Comparison of ENCODE assay signal across 8 mouse cellular contexts in genomic region chr2:129100784-129101310, GRCm38 (mm10). TPM values are rescaled to one million over a fixed set of nuclear protein-coding genes. Genes with fewer than 3 reads are reported as not detected.
DNase-seq lines count a peak whose midpoint lies in the region; ATAC-seq lines count a peak whose summit lies in the region.

Gene Polr1b, plus strand, starts transcription at chr2:129100995.

- no peaks in the 10 kb centered on the region for H3K9me3 ChIP-seq in forebrain, embryonic 14.5 days (replicated peaks; ENCODE audit: control insufficient read depth, low read length)
- H3K9me3 ChIP-seq in neural tube, embryonic 15.5 days (replicated peaks): no peaks in the 10 kb centered on the region

- peak within 1 kb of the TSS; percentile 76 for H3K4me2 ChIP-seq in forebrain, embryonic 14.5 days (ENCODE audit: low read length)
- H3K4me2 ChIP-seq in neural tube, embryonic 15.5 days: peak within 1 kb of the TSS; percentile 84

- peaks cover 29% of the 10 kb centered on the region for H3K36me3 ChIP-seq in forebrain, embryonic 14.5 days (ENCODE audit: control insufficient read depth, insufficient read depth, low read length)
- peaks cover 31% of the 10 kb centered on the region for H3K36me3 ChIP-seq in neural tube, embryonic 15.5 days

- intact Hi-C loops in heart, postnatal 14 days (cut with DNase I): loop anchor here (1.0 kb wide), 1 partner anchor 28 kb away; the partner anchor contains the start of gene Chchd5

- H3K27ac ChIP-seq in forebrain, embryonic 14.5 days (ENCODE audit: low read depth, low read length): no peak within 1 kb of the TSS
- H3K27ac ChIP-seq in neural tube, embryonic 15.5 days (replicated peaks): 0 out of 2 replicates have a peak within 1 kb of the TSS, but pooled peaks have one; percentile 37

- H3K9ac ChIP-seq in forebrain, embryonic 14.5 days (ENCODE audit: low read length): peak within 1 kb of the TSS; percentile 72
- peak within 1 kb of the TSS; percentile 69 for H3K9ac ChIP-seq in neural tube, embryonic 15.5 days (replicated peaks)

- under 1% methylated on average over 35 of the region's 35 CpGs for WGBS in forebrain, embryonic 14.5 days
- WGBS in neural tube, embryonic 15.5 days: under 1% methylated on average over 35 of the region's 35 CpGs

- ATAC-seq in forebrain, embryonic 14.5 days: peak; percentile 99
- peak; percentile 99 for ATAC-seq in neural tube, embryonic 15.5 days (ENCODE audit: low FRiP score)

- peak within 1 kb of the TSS; percentile 73 for H3K4me3 ChIP-seq in forebrain, embryonic 14.5 days (ENCODE audit: low read depth, low read length)
- H3K4me3 ChIP-seq in neural tube, embryonic 15.5 days (replicated peaks): peak within 1 kb of the TSS; percentile 89

- no peaks in the 10 kb centered on the region for H3K27me3 ChIP-seq in forebrain, embryonic 14.5 days (replicated peaks; ENCODE audit: control insufficient read depth, insufficient read depth, low read length)
- no peaks in the 10 kb centered on the region for H3K27me3 ChIP-seq in neural tube, embryonic 15.5 days (replicated peaks)

- DNase-seq in ES-CJ7 (ENCODE audit: low read depth, low spot score): peak; percentile 97
- DNase-seq in cerebellum, adult 11 months: peak; percentile 90
- DNase-seq in forebrain, embryonic 14.5 days (ENCODE audit: low spot score): peak; percentile 96
- DNase-seq in heart, postnatal 14 days: peak; percentile 86 to 92
- peak; percentile 93 for DNase-seq in layer of hippocampus, adult 11-12 months (ENCODE audit: low spot score)
- DNase-seq in lung, adult 18-20 months: peak; percentile 94 to 95
- peak; percentile 93 for DNase-seq in testis, postnatal 14 days (ENCODE audit: low spot score)

- H3K4me1 ChIP-seq in forebrain, embryonic 14.5 days (ENCODE audit: control insufficient read depth, insufficient read depth, low read length): 0 out of 2 replicates have a peak, but pooled peaks cover 2% of the 10 kb centered on the region
- peaks cover 14% of the 10 kb centered on the region for H3K4me1 ChIP-seq in neural tube, embryonic 15.5 days

RNA-seq across cellular contexts. Expression of gene Polr1b, which starts in this region (rescaled TPM):
- 5.9 and 8.0 TPM in 2 replicates for polyA plus RNA-seq in forebrain, embryonic 14.5 days (2014; fragmentation: Nextera tagmentation; extraction: Ambion mirVana)
- 10 to 100 TPM in 1 of 2 experiments, 1 to 10 TPM in 1; 9.9 to 10.3 TPM for total RNA-seq in heart, postnatal 14 days (2021)
- 14.5 and 20.4 TPM in 2 replicates for polyA plus RNA-seq in neural tube, embryonic 15.5 days (2015; fragmentation: Nextera tagmentation; extraction: Ambion mirVana)
